Mouse (Mus musculus): ENCODE results near the gene Gzmk.

Gene Gzmk

GRCm38 (mm10) chr13:113203146-113203545 lies 22.6 kb downstream of the Gzmk start:
- no peak for DNase-seq (ENCODE audit: low read depth, low spot score)

- no peak for DNase-seq (ENCODE audit: low read depth, low spot score)
Measured at GRCm38 (mm10) chr13:113202184-113202583, 23.5 kb downstream of the Gzmk start.

GRCm38 (mm10) chr13:113201631-113202030 lies 24.1 kb downstream of the Gzmk start:
- DNase-seq (ENCODE audit: low read depth, low spot score) = no peak

GRCm38 (mm10) chr13:113200726-113201125 lies 25.0 kb downstream of the Gzmk start:
- DNase-seq (ENCODE audit: low read depth, low spot score) = no peak

- DNase-seq (ENCODE audit: low read depth, low spot score) = no peak
Measured at GRCm38 (mm10) chr13:113199331-113199730, 26.4 kb downstream of the Gzmk start.

GRCm38 (mm10) chr13:113197872-113198502 lies 27.7 kb downstream of the Gzmk start:
- no peak for DNase-seq (ENCODE audit: low read depth, low spot score)

- no peak for DNase-seq (ENCODE audit: low read depth, low spot score)
Measured at GRCm38 (mm10) chr13:113196808-113197674, 28.7 kb downstream of the Gzmk start.

GRCm38 (mm10) chr13:113183720-113184119 lies 42.0 kb downstream of the Gzmk start:
- DNase-seq (ENCODE audit: low read depth, low spot score) = no peak

- DNase-seq (ENCODE audit: low read depth, low spot score) = no peak
Measured at GRCm38 (mm10) chr13:113183310-113183709, 42.4 kb downstream of the Gzmk start.

- DNase-seq (ENCODE audit: low read depth, low spot score) = no peak
Measured at GRCm38 (mm10) chr13:113174162-113174561, 51.5 kb downstream of the Gzmk start.

- no peak for DNase-seq (ENCODE audit: low read depth, low spot score)
Measured at GRCm38 (mm10) chr13:113170256-113170655, 55.5 kb downstream of the Gzmk start.

GRCm38 (mm10) chr13:113168018-113168534 lies 57.6 kb downstream of the Gzmk start:
- DNase-seq (ENCODE audit: low read depth, low spot score) = no peak

GRCm38 (mm10) chr13:113164252-113165005 lies 61.3 kb downstream of the Gzmk start:
- no peak for DNase-seq (ENCODE audit: low read depth, low spot score)

GRCm38 (mm10) chr13:113151556-113151955 lies 74.2 kb downstream of the Gzmk start:
- no peak for DNase-seq (ENCODE audit: low read depth, low spot score)

- DNase-seq (ENCODE audit: low read depth, low spot score) = no peak
Measured at GRCm38 (mm10) chr13:113139597-113139996, 86.1 kb downstream of the Gzmk start.

GRCm38 (mm10) chr13:113129974-113130373 lies 95.7 kb downstream of the Gzmk start:
- no peak for DNase-seq (ENCODE audit: low read depth, low spot score)

Data from c-Kit-negative CD71-positive TER-119-positive erythroid progenitor cells, embryonic 14.5 days (primary cell).